ENCODE assay signal across 13 mouse cellular contexts in the genomic region with DNA sequence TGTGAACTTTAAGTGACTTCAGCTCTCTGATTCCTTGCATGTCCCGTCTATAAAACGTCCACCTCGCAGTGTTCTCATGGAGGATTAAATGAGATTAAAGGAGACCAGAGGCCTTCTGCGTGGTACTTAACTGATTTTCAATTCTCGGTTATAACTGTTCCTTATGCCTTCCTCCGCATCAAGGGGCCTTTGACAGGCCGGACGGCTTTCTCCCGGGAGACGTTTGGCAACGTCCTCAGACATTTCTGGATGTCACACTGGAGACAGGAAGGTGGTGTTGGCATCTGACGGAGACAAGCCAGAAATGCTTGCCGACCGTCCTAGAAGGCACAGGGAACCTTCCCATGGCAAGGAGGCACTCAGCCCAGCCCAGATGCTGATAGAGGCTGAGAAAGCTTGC.
DNase-seq lines count a peak whose midpoint lies in the region; ATAC-seq and TF ChIP-seq lines count a peak whose summit lies in the region.
"Had no signal": no experiment of that assay in that cellular context is flagged by ENCODE, and none has a peak within 500 bp of the region (broad histone marks: within the 10 kb centered on the region; RNA-seq: fewer than 3 reads in every experiment).

No protein-coding gene starts in this region.

- H3K36me3 ChIP-seq in heart, embryonic 11.5 days (ENCODE audit: control insufficient read depth, insufficient read depth, low read length), result no peaks in the 10 kb centered on the region
- no peaks in the 10 kb centered on the region for H3K36me3 ChIP-seq in midbrain, embryonic 10.5 days
- no peaks in the 10 kb centered on the region for H3K36me3 ChIP-seq in midbrain, postnatal 0 days (ENCODE audit: insufficient read depth, low read length)
- no peaks in the 10 kb centered on the region for H3K36me3 ChIP-seq in limb, embryonic 10.5 days
- no peaks in the 10 kb centered on the region for H3K36me3 ChIP-seq in midbrain, embryonic 14.5 days (ENCODE audit: control insufficient read depth, insufficient read depth, low read length)

- no peaks in the 10 kb centered on the region; the same call in 1 of the 2 replicates for H3K4me1 ChIP-seq in heart, embryonic 11.5 days (ENCODE audit: control insufficient read depth, insufficient read depth, low read length)
- H3K4me1 ChIP-seq in midbrain, embryonic 10.5 days, result peaks cover 28% of the 10 kb centered on the region
- H3K4me1 ChIP-seq in midbrain, postnatal 0 days (ENCODE audit: insufficient read depth, low read length), result peaks cover 4% of the 10 kb centered on the region
- H3K4me1 ChIP-seq in limb, embryonic 10.5 days, result peaks cover 52% of the 10 kb centered on the region
- no peaks in the 10 kb centered on the region for H3K4me1 ChIP-seq in midbrain, embryonic 14.5 days (ENCODE audit: control insufficient read depth, insufficient read depth, low read length)

- ATAC-seq in heart, embryonic 11.5 days (replicated peaks; ENCODE audit: insufficient number of reproducible peaks, low FRiP score, low TSS enrichment), result no peak
- ATAC-seq in midbrain, postnatal 0 days (ENCODE audit: low FRiP score), result no peak
- ATAC-seq in midbrain, embryonic 14.5 days (ENCODE audit: low FRiP score, low TSS enrichment), result no peak
- no peak for ATAC-seq in erythroblast, adult 5-6 weeks (replicated peaks; ENCODE audit: low FRiP score, poor library complexity, severe bottlenecking)
- ATAC-seq: activated CD4-positive, CD25-positive, alpha-beta regulatory T cell, adult 4 months; liver, postnatal 0 days had no signal

- no peak for DNase-seq in heart, adult 9 months (ENCODE audit: low spot score in 2 of 2)
- no peak for DNase-seq in midbrain, embryonic 10.5 days (ENCODE audit: low spot score)
- DNase-seq in midbrain, postnatal 0 days (ENCODE audit: low spot score), result no peak
- peak; percentile 40 for DNase-seq in limb, embryonic 10.5 days (ENCODE audit: low spot score)
- peak; percentile 15 for DNase-seq in midbrain, embryonic 14.5 days
- DNase-seq in c-Kit-positive CD71-positive TER-119-positive erythroid progenitor cells, embryonic 14.5 days (ENCODE audit: low spot score), result no peak
- DNase-seq: cerebellum, adult 8-10 months; liver, postnatal 0 days; right cerebral cortex, postnatal 25 days had no signal

- no peaks in the 10 kb centered on the region for H3K9me3 ChIP-seq in heart, embryonic 11.5 days (replicated peaks; ENCODE audit: control insufficient read depth, low read length)
- no peaks in the 10 kb centered on the region for H3K9me3 ChIP-seq in midbrain, embryonic 10.5 days (replicated peaks)
- no peaks in the 10 kb centered on the region for H3K9me3 ChIP-seq in midbrain, postnatal 0 days (ENCODE audit: low read length)
- H3K9me3 ChIP-seq in limb, embryonic 10.5 days (replicated peaks), result no peaks in the 10 kb centered on the region
- H3K9me3 ChIP-seq in midbrain, embryonic 14.5 days (ENCODE audit: control insufficient read depth, low read length), result no peaks in the 10 kb centered on the region

- H3K9ac ChIP-seq in heart, embryonic 11.5 days (ENCODE audit: low read depth, low read length), result no peak overlapping the region
- no peak overlapping the region for H3K9ac ChIP-seq in midbrain, postnatal 0 days (replicated peaks; ENCODE audit: low read length, poor library complexity, severe bottlenecking)
- no peak overlapping the region for H3K9ac ChIP-seq in midbrain, embryonic 14.5 days (replicated peaks; ENCODE audit: low read length)
- H3K9ac ChIP-seq: liver, postnatal 0 days had no signal

- H3K27ac ChIP-seq in heart, embryonic 11.5 days (ENCODE audit: low read depth, low read length), result no peak overlapping the region
- H3K27ac ChIP-seq in midbrain, embryonic 10.5 days (replicated peaks), result 0 out of 2 replicates have a peak overlapping the region, but pooled peaks have one; percentile 49
- H3K27ac ChIP-seq in midbrain, postnatal 0 days (ENCODE audit: low read depth, low read length), result no peak overlapping the region
- peak overlapping the region; percentile 61; the same call in 1 of the 2 replicates for H3K27ac ChIP-seq in limb, embryonic 10.5 days
- no peak overlapping the region for H3K27ac ChIP-seq in midbrain, embryonic 14.5 days (replicated peaks; ENCODE audit: low read depth, low read length)

- no peak for TF ChIP-seq CTCF in midbrain, postnatal 0 days (IDR thresholded peaks at IDR 0.05)

- H3K27me3 ChIP-seq in heart, embryonic 11.5 days (ENCODE audit: control insufficient read depth, insufficient read depth, low read length), result peaks cover 10% of the 10 kb centered on the region
- H3K27me3 ChIP-seq in midbrain, embryonic 10.5 days (ENCODE audit: low read depth, poor library complexity, severe bottlenecking), result peaks cover 46% of the 10 kb centered on the region
- H3K27me3 ChIP-seq in midbrain, postnatal 0 days (ENCODE audit: insufficient read depth, low read length), result no peaks in the 10 kb centered on the region
- peaks cover 69% of the 10 kb centered on the region for H3K27me3 ChIP-seq in limb, embryonic 10.5 days (ENCODE audit: low read depth, poor library complexity, severe bottlenecking)
- no peaks in the 10 kb centered on the region for H3K27me3 ChIP-seq in midbrain, embryonic 14.5 days (ENCODE audit: control insufficient read depth, insufficient read depth, low read length)

- no peak overlapping the region for H3K4me3 ChIP-seq in heart, embryonic 11.5 days (ENCODE audit: low read depth, low read length)
- H3K4me3 ChIP-seq in midbrain, embryonic 10.5 days, result no peak overlapping the region
- no peak overlapping the region for H3K4me3 ChIP-seq in midbrain, postnatal 0 days (ENCODE audit: low read depth, low read length)
- 0 out of 2 replicates have a peak overlapping the region, but pooled peaks have one; percentile 1 for H3K4me3 ChIP-seq in limb, embryonic 10.5 days
- no peak overlapping the region for H3K4me3 ChIP-seq in midbrain, embryonic 14.5 days (replicated peaks; ENCODE audit: low read depth, low read length)
- H3K4me3 ChIP-seq: myocyte had no signal

- WGBS in heart, embryonic 11.5 days (ENCODE audit: insufficient replicate concordance), result 28% methylated on average over 14 of the region's 14 CpGs
- 54% methylated on average over 14 of the region's 14 CpGs for WGBS in midbrain, embryonic 10.5 days
- 21% methylated on average over 14 of the region's 14 CpGs for WGBS in midbrain, postnatal 0 days
- 40% methylated on average over 14 of the region's 14 CpGs for WGBS in limb, embryonic 10.5 days
- WGBS in midbrain, embryonic 14.5 days, result 17% methylated on average over 14 of the region's 14 CpGs

- peak overlapping the region; percentile 27 for H3K4me2 ChIP-seq in heart, embryonic 11.5 days
- no peak overlapping the region for H3K4me2 ChIP-seq in midbrain, postnatal 0 days (ENCODE audit: low read depth, low read length, poor library complexity, severe bottlenecking)
- H3K4me2 ChIP-seq in midbrain, embryonic 14.5 days (ENCODE audit: low read length), result no peak overlapping the region

Comparison
In these comparisons a context has a peak if more than half of its experiments do, and no peak if none do; other contexts are left out.
1. H3K27ac ChIP-seq: peak in midbrain, embryonic 10.5 days (single experiment) and limb, embryonic 10.5 days (single experiment); none in heart, embryonic 11.5 days (single experiment), midbrain, postnatal 0 days (single experiment) and midbrain, embryonic 14.5 days (single experiment).
2. DNase-seq: peak in limb, embryonic 10.5 days (single experiment) and midbrain, embryonic 14.5 days (single experiment); none in heart, adult 9 months (0 of 2), midbrain, embryonic 10.5 days (single experiment), midbrain, postnatal 0 days (single experiment) and c-Kit-positive CD71-positive TER-119-positive erythroid progenitor cells, embryonic 14.5 days (single experiment).